Mouse (Mus musculus) left cerebral cortex, adult 2 months (tissue): ENCODE measurements around the gene Bin2. TPM values are rescaled to one million over a fixed set of nuclear protein-coding genes. Genes with fewer than 3 reads are reported as not detected.

Experiments
- DNase-seq, 2 experiments: peaks; one replicate each; pipeline ENCODE4 v3.0.0; 2021 to 2022; ENCODE audit warnings: low spot score in 2 of 2, mixed read lengths in 1 of 2; ENCODE audit errors: extremely low spot score in 1 of 2
- H3K27ac ChIP-seq: fragments of 200-600 bp; 2 replicates; pipeline ENCODE4 v1.8.1; 2022
- H3K4me3 ChIP-seq: fragments of 200-600 bp; 2 replicates; pipeline ENCODE4 v1.8.1; 2022
- CTCF ChIP-seq: fragments of 200-600 bp; IDR thresholded peaks from 2 replicates; pipeline ENCODE4 v1.8.1; 2022; ENCODE audit warnings: antibody characterized with exemption, mild to moderate bottlenecking, moderate library complexity
- intact Hi-C: fragments of 180-260 bp; cut with DNase I; formaldehyde crosslinking; loops from one replicate; pipeline ENCODE4 v1.15.1; 2025
- total RNA-seq, 2 experiments: library from RNA; stranded (reverse); gene quantifications; 2 replicates each; pipeline ENCODE4 v1.2.3; 2021

Bin2 gene
- total RNA-seq, 2 experiments from 2014 or later: 3.5 to 6.2 TPM

GRCm38 (mm10) chr15:100699386-100699785 is 30.0 kb upstream of the Bin2 start:
- no peak for TF ChIP-seq CTCF
- no peak for DNase-seq
- H3K27ac ChIP-seq: no peak overlapping the region
- intact Hi-C loops: no loop called here
- H3K4me3 ChIP-seq: no peak overlapping the region

- no peak for TF ChIP-seq CTCF
- Histone ChIP-seq H3K27ac (no peak overlapping the region), H3K4me3 (no peak overlapping the region)
- intact Hi-C loops: no loop called here
- DNase-seq: no peak
Measured at GRCm38 (mm10) chr15:100698078-100698477, 28.7 kb upstream of the Bin2 start.

- H3K27ac ChIP-seq: no peak overlapping the region
- TF ChIP-seq CTCF: no peak
- intact Hi-C loops: no loop called here
Measured at GRCm38 (mm10) chr15:100694406-100694805, 25.1 kb upstream of the Bin2 start.

GRCm38 (mm10) chr15:100691990-100692389 is 22.6 kb upstream of the Bin2 start:
- no peak overlapping the region for H3K4me3 ChIP-seq
- intact Hi-C loops: no loop called here
- TF ChIP-seq CTCF: no peak
- no peak overlapping the region for H3K27ac ChIP-seq
- no peak for DNase-seq

More at GRCm38 (mm10) chr15:100694406-100694805, 25.1 kb upstream of the Bin2 start:
- DNase-seq: no peak
- no peak overlapping the region for H3K4me3 ChIP-seq

GRCm38 (mm10) chr15:100687430-100687971 is 18.1 kb upstream of the Bin2 start, which contains the start of gene Cela1:
Cela1 (minus strand) TSS chr15:100687921.
- no peak for DNase-seq
- Histone ChIP-seq H3K27ac (0 out of 2 replicates have a peak within 1 kb of the TSS, but pooled peaks have one; percentile 15), H3K4me3 (no peak within 1 kb of the TSS)
- TF ChIP-seq CTCF: no peak
- intact Hi-C loops: no loop called here

GRCm38 (mm10) chr15:100686989-100687388 is 17.6 kb upstream of the Bin2 start:
- Histone ChIP-seq H3K4me3 (no peak overlapping the region), H3K27ac (no peak overlapping the region)
- peak; percentile 28 to 58 for DNase-seq
- intact Hi-C loops: no loop called here
- no peak for TF ChIP-seq CTCF

GRCm38 (mm10) chr15:100686434-100686833 is 17.1 kb upstream of the Bin2 start:
- intact Hi-C loops: no loop called here
- H3K27ac ChIP-seq: no peak overlapping the region
- TF ChIP-seq CTCF: no peak
- DNase-seq: peak in 1 of 2 experiments; percentile 16
- no peak overlapping the region for H3K4me3 ChIP-seq

- intact Hi-C loops: no loop called here
- no peak for DNase-seq
- H3K27ac ChIP-seq: no peak overlapping the region
- no peak overlapping the region for H3K4me3 ChIP-seq
- TF ChIP-seq CTCF: no peak
Measured at GRCm38 (mm10) chr15:100685849-100686248, 16.5 kb upstream of the Bin2 start.

- Histone ChIP-seq H3K27ac (no peak overlapping the region), H3K4me3 (no peak overlapping the region)
- TF ChIP-seq CTCF: no peak
- no peak for DNase-seq
- intact Hi-C loops: no loop called here
Measured at GRCm38 (mm10) chr15:100685255-100685654, 15.9 kb upstream of the Bin2 start.

GRCm38 (mm10) chr15:100684450-100684849 is 15.1 kb upstream of the Bin2 start:
- intact Hi-C loops: loop anchor here (5.0 kb wide), 3 partner anchors 72 to 217 kb away; partner anchors contain the start of genes Letmd1 and Tfcp2
- no peak for TF ChIP-seq CTCF
- H3K4me3 ChIP-seq: no peak overlapping the region

GRCm38 (mm10) chr15:100683041-100683440 is 13.7 kb upstream of the Bin2 start:
- peak; percentile 70 to 77 for DNase-seq
- intact Hi-C loops: loop anchor here (5.0 kb wide), 3 partner anchors 71 to 216 kb away; partner anchors contain the start of genes Letmd1 and Tfcp2
- H3K4me3 ChIP-seq: no peak overlapping the region
- TF ChIP-seq CTCF: peak; percentile 76
- no peak overlapping the region for H3K27ac ChIP-seq

More at GRCm38 (mm10) chr15:100684450-100684849, 15.1 kb upstream of the Bin2 start:
- DNase-seq: no peak
- H3K27ac ChIP-seq: no peak overlapping the region

- TF ChIP-seq CTCF: no peak
- Histone ChIP-seq H3K4me3 (no peak overlapping the region), H3K27ac (no peak overlapping the region)
- no peak for DNase-seq
- intact Hi-C loops: loop anchor here (5.0 kb wide), 3 partner anchors 69 to 214 kb away; partner anchors contain the start of genes Letmd1 and Tfcp2
Measured at GRCm38 (mm10) chr15:100681770-100682169, 12.4 kb upstream of the Bin2 start.

GRCm38 (mm10) chr15:100680381-100680780 is 11.0 kb upstream of the Bin2 start:
- Histone ChIP-seq H3K27ac (no peak overlapping the region), H3K4me3 (no peak overlapping the region)
- intact Hi-C loops: loop anchor here (5.0 kb wide), 3 partner anchors 68 to 213 kb away; partner anchors contain the start of genes Letmd1 and Tfcp2
- TF ChIP-seq CTCF: no peak
- DNase-seq: no peak
